Mouse (Mus musculus): ENCODE data around the gene Artn.

Artn gene

GRCm38 (mm10) chr4:117918261-117918660, 11.3 kb downstream of the Artn start:
- peak; percentile 50 for DNase-seq

- DNase-seq = no peak
Observed at GRCm38 (mm10) chr4:117917847-117918246, 11.7 kb downstream of the Artn start.

- DNase-seq = no peak
Observed at GRCm38 (mm10) chr4:117917402-117917801, 12.2 kb downstream of the Artn start.

- no peak for DNase-seq
Observed at GRCm38 (mm10) chr4:117916386-117916785, 13.2 kb downstream of the Artn start.

- no peak for DNase-seq
Observed at GRCm38 (mm10) chr4:117915489-117916105, 14.0 kb downstream of the Artn start.

- peak; percentile 93 for DNase-seq
Observed at GRCm38 (mm10) chr4:117914591-117915442, 14.7 kb downstream of the Artn start, which contains the start of gene Ipo13. Gene Ipo13 (minus strand): TSS chr4:117914999.

- DNase-seq = no peak
Observed at GRCm38 (mm10) chr4:117914031-117914430, 15.5 kb downstream of the Artn start.

- peak; percentile 77 for DNase-seq
Observed at GRCm38 (mm10) chr4:117913421-117913820, 16.1 kb downstream of the Artn start.

- no peak for DNase-seq
Observed at GRCm38 (mm10) chr4:117912685-117913273, 16.8 kb downstream of the Artn start.

GRCm38 (mm10) chr4:117912131-117912561, 17.4 kb downstream of the Artn start:
- DNase-seq = no peak

- no peak for DNase-seq
Observed at GRCm38 (mm10) chr4:117908834-117909453, 20.6 kb downstream of the Artn start.

- no peak for DNase-seq
Observed at GRCm38 (mm10) chr4:117906196-117906595, 23.4 kb downstream of the Artn start.

GRCm38 (mm10) chr4:117904761-117905160, 24.8 kb downstream of the Artn start:
- DNase-seq = no peak

- no peak for DNase-seq
Observed at GRCm38 (mm10) chr4:117904094-117904493, 25.5 kb downstream of the Artn start.

GRCm38 (mm10) chr4:117898111-117898510, 31.5 kb downstream of the Artn start:
- DNase-seq = no peak

- no peak for DNase-seq
Observed at GRCm38 (mm10) chr4:117896031-117896430, 33.5 kb downstream of the Artn start.

GRCm38 (mm10) chr4:117895339-117895738, 34.2 kb downstream of the Artn start:
- no peak for DNase-seq

GRCm38 (mm10) chr4:117894601-117895000, 35.0 kb downstream of the Artn start:
- no peak for DNase-seq

GRCm38 (mm10) chr4:117893376-117893775, 36.2 kb downstream of the Artn start:
- DNase-seq = peak; percentile 70

GRCm38 (mm10) chr4:117891738-117892161, 37.8 kb downstream of the Artn start, which contains the start of gene Dph2:
Gene Dph2 (minus strand): TSS chr4:117892032.
- DNase-seq = peak; percentile 91

GRCm38 (mm10) chr4:117890750-117891149, 38.8 kb downstream of the Artn start:
- DNase-seq = no peak

- no peak for DNase-seq
Observed at GRCm38 (mm10) chr4:117890031-117890430, 39.5 kb downstream of the Artn start.

GRCm38 (mm10) chr4:117889471-117889870, 40.1 kb downstream of the Artn start:
- DNase-seq = no peak

Data from kidney, postnatal 14 days (tissue).